Mouse (Mus musculus) forebrain, embryonic 11.5 days (tissue): Measurements from ENCODE around the gene 1700017B05Rik. TPM values are rescaled to one million over a fixed set of nuclear protein-coding genes. Genes with fewer than 3 reads are reported as not detected.

ENCODE experiments used
- ATAC-seq: fragments of 200-750 bp; cut with Nextera tagmentation; replicated peaks from 2 replicates; pipeline ENCODE4 v1.8.0; 2017; ENCODE audit warnings: moderate TSS enrichment; ENCODE audit not compliant: low FRiP score
- DNase-seq: peaks from one replicate; pipeline ENCODE4 v3.0.0-alpha.2; 2017; ENCODE audit warnings: low spot score
- H3K27ac ChIP-seq: fragments of 300-500 bp; sonication (generic); 2 replicates; pipeline ENCODE4 v1.5.1; 2014; ENCODE audit warnings: low read depth, low read length
- H3K27me3 ChIP-seq: fragments of 300-500 bp; sonication (generic); 2 replicates; pipeline ENCODE4 v1.6.1; 2014; ENCODE audit warnings: mild to moderate bottlenecking, low read length, mixed read lengths; ENCODE audit not compliant: control insufficient read depth, insufficient read depth
- H3K36me3 ChIP-seq: fragments of 300-500 bp; sonication (generic); 2 replicates; pipeline ENCODE4 v1.6.1; 2014; ENCODE audit warnings: mild to moderate bottlenecking, low read length, moderate library complexity, mixed read lengths; ENCODE audit not compliant: control insufficient read depth, insufficient read depth
- H3K4me1 ChIP-seq: fragments of 300-500 bp; sonication (generic); replicated peaks from 2 replicates; pipeline ENCODE4 v1.6.1; 2014; ENCODE audit warnings: low read length, mixed read lengths; ENCODE audit not compliant: control insufficient read depth, insufficient read depth
- H3K4me2 ChIP-seq: fragments of 300-500 bp; sonication (generic); 2 replicates; pipeline ENCODE4 v1.6.1; 2014; ENCODE audit warnings: low read depth, mild to moderate bottlenecking, low read length, moderate library complexity, mixed read lengths; ENCODE audit not compliant: severe bottlenecking
- H3K4me3 ChIP-seq: fragments of 300-500 bp; sonication (generic); 2 replicates; pipeline ENCODE4 v1.5.1; 2014; ENCODE audit warnings: low read depth, low read length
- H3K9ac ChIP-seq: fragments of 300-500 bp; sonication (generic); 2 replicates; pipeline ENCODE4 v1.6.1; 2014; ENCODE audit warnings: low read length
- H3K9me3 ChIP-seq: fragments of 300-500 bp; sonication (generic); 2 replicates; pipeline ENCODE4 v1.6.1; 2016; ENCODE audit warnings: low read length, mixed read lengths; ENCODE audit not compliant: control insufficient read depth
- WGBS: fragments of 180-500 bp; shearing (Covaris S2); extraction: QIAGEN DNeasy Blood & Tissue Kit; methylation state at CpG from one replicate; pipeline ENCODE4 v1.1.7; 2014; 5-methylcytosine and 5-hydroxymethylcytosine counted together
- polyA plus RNA-seq: library from polyadenylated mRNA; unstranded; fragments of >200 nt; fragmentation: Nextera tagmentation; extraction: Ambion mirVana; gene quantifications from 2 replicates; pipeline ENCODE4 v1.2.1, GENCODE M21; 2014

The 1700017B05Rik gene
- polyA plus RNA-seq, 1 experiment from 2014 or later = 12.5 TPM

DNA sequence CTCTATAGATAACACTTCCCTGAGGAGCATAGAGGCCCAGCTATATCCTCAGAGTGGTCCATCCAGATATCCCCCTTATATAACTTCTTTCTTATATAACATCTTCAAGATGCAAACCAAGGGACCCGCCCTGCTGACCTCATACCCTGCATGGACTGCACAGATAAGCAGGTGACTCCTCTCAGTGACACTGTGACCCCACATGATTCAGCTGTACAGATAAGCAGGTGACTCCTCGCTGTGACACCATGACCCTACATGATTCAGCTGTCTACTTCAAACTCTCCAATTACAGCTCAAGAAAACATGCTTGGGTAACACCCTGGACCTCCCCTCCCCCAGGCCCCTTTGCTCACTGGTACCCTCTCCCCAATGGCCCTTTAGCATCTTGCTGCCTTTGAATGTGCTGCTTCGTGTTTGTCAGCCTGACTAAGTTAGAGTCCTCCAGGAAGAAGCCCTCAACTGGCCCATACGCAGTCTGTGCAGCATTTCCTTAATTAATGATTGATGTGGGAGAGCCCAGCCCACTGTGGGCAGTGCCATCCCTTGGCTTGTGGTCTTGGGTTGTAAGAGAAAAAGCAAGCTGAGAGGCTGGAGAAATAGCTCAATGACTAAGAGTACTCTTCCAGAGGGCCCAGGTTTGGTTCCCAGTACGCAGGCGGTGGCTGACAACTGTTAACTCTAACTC is 37.5 kb upstream of the 1700017B05Rik start:
- Histone ChIP-seq H3K9ac (no peak overlapping the region), H3K27ac (no peak overlapping the region), H3K4me2 (no peak overlapping the region), H3K27me3 (no peaks in the 10 kb centered on the region), H3K9me3 (no peaks in the 10 kb centered on the region), H3K36me3 (no peaks in the 10 kb centered on the region), H3K4me3 (no peak overlapping the region), H3K4me1 (peaks cover 2% of the 10 kb centered on the region; the same call in 1 of the 2 replicates)
- 84% methylated on average over 6 of the region's 6 CpGs for WGBS
- no peak for ATAC-seq
- no peak for DNase-seq

DNA sequence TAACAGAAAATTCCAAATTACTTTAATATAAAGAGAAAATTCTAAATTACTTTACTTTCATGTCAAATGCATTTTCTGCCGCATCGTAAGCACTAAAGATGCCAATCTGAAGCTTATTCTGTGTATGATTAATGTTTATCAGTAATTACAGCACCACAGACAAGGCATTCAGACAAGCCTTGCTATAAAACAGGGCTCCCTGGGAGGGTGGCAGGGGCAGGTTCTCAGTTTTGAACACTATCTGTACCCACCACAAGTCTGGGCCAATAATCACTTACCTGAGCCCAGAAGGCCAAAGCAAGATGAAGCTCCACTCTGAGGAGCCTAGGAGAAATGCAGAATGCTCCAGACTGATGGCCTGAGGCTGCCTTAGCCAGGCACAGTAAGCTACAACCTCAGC is 35.5 kb upstream of the 1700017B05Rik start:
- Histone ChIP-seq H3K4me2 (no peak overlapping the region), H3K4me3 (no peak overlapping the region), H3K4me1 (peaks cover 2% of the 10 kb centered on the region; the same call in 1 of the 2 replicates), H3K9ac (no peak overlapping the region), H3K36me3 (no peaks in the 10 kb centered on the region), H3K27ac (no peak overlapping the region), H3K9me3 (no peaks in the 10 kb centered on the region), H3K27me3 (no peaks in the 10 kb centered on the region)
- 90% methylated on average over 2 of the region's 2 CpGs for WGBS
- no peak for DNase-seq
- no peak for ATAC-seq

DNA sequence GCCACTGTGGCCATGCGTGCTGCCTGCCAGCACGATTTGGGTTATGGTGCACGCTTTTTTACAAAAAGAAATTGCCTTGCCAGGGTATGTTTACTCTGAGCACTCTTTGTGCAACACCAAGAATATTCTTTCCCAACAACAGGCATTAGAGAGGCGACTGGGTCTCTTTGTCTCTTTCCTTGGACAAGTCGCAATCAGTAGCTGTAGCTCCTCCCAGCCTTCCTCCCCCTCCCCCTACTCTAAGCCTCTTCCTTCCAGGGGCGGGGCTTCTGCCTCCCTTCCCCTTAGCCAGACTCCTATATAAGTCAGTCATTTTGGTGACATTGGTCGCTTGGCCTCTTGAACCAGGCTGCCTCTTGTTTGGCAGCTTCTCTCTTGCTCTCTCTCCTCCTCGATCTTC is 33.9 kb upstream of the 1700017B05Rik start:
- DNase-seq (no peak), ATAC-seq (no peak)
- WGBS = 66% methylated on average over 8 of the region's 8 CpGs
- H3K4me3 ChIP-seq = no peak overlapping the region
- H3K27me3 ChIP-seq = no peaks in the 10 kb centered on the region
- H3K9me3 ChIP-seq = no peaks in the 10 kb centered on the region
- H3K27ac ChIP-seq = no peak overlapping the region
- H3K4me2 ChIP-seq = no peak overlapping the region
- H3K36me3 ChIP-seq = no peaks in the 10 kb centered on the region
- H3K9ac ChIP-seq = no peak overlapping the region
- peaks cover 2% of the 10 kb centered on the region; the same call in 1 of the 2 replicates for H3K4me1 ChIP-seq

DNA sequence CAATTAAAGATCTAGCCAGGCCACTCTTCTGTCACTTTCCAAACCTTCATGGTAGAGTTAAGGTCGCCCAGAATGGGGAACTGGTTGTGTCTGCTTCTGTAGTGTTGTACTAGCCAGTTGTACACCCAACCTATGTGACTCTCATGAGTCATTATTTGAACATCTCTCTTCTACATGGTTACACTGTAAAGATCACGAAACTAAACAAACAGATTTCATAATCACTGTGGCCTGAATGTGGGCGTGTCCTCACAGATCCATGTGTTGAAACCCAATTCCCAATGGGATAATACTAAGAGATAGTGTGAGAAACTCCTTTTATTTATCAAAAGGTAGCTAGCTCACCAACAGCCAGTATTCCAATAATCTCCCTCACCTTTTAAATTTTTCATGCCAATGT is 33.3 kb upstream of the 1700017B05Rik start:
- H3K27ac ChIP-seq = no peak overlapping the region
- WGBS = 78% methylated on average over 3 of the region's 3 CpGs

DNA sequence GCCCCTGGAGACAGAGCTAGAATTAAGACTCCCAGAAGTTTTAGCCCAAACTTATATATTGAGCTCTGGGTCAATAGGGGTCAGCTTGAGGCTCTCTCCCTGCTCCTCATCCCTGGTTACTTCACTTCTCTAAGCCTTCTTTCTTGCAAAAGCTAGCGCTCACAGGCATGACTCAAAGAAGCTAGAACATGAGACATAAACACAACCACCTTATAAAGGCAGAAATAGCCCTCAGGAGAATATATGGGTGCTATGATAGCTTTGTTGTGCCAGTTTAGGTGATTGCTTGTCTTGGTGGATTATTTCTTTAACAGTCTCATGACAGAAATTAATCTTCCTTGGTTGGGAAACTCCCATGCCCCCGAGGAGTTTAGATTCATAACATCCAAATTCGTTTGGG is 32.5 kb upstream of the 1700017B05Rik start:
- WGBS = 88% methylated on average over 3 of the region's 3 CpGs

More for the DNA sequence above, 33.3 kb upstream of the 1700017B05Rik start:
- no peak overlapping the region for H3K9ac ChIP-seq
- DNase-seq = no peak
- H3K4me3 ChIP-seq = no peak overlapping the region
- peaks cover 2% of the 10 kb centered on the region; the same call in 1 of the 2 replicates for H3K4me1 ChIP-seq
- H3K9me3 ChIP-seq = no peaks in the 10 kb centered on the region
- H3K27me3 ChIP-seq = no peaks in the 10 kb centered on the region
- ATAC-seq = no peak
- no peaks in the 10 kb centered on the region for H3K36me3 ChIP-seq
- no peak overlapping the region for H3K4me2 ChIP-seq

DNA sequence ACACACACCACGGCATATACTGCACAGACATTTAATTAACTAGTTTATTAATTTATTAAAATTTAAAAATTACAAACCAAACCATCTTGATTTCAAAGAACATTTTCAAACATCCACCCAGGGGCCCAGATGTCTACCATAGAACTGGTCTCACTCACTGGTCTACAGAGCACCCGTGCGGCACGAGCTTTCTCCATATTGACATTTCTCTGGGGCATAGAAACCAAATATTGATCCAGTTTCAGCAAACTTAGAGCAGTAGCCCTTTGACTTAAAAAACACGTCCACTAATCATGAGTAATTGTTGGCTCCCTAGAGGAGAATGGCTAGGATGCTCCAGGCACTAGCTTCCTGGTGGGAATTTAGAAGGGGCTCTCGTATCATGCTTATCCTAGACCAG is 24.8 kb upstream of the 1700017B05Rik start:
- no peak overlapping the region for H3K9ac ChIP-seq
- H3K36me3 ChIP-seq = no peaks in the 10 kb centered on the region
- H3K4me2 ChIP-seq = no peak overlapping the region
- no peaks in the 10 kb centered on the region for H3K4me1 ChIP-seq
- no peak overlapping the region for H3K27ac ChIP-seq
- no peaks in the 10 kb centered on the region for H3K27me3 ChIP-seq
- no peak for ATAC-seq
- 93% methylated on average over 6 of the region's 6 CpGs for WGBS
- no peaks in the 10 kb centered on the region for H3K9me3 ChIP-seq
- H3K4me3 ChIP-seq = no peak overlapping the region
- DNase-seq = no peak

More for the DNA sequence above, 32.5 kb upstream of the 1700017B05Rik start:
- Histone ChIP-seq H3K36me3 (no peaks in the 10 kb centered on the region), H3K9me3 (no peaks in the 10 kb centered on the region), H3K4me3 (no peak overlapping the region), H3K27ac (no peak overlapping the region), H3K4me2 (no peak overlapping the region), H3K4me1 (peaks cover 2% of the 10 kb centered on the region; the same call in 1 of the 2 replicates), H3K27me3 (no peaks in the 10 kb centered on the region), H3K9ac (no peak overlapping the region)
- DNase-seq (no peak), ATAC-seq (no peak)

DNA sequence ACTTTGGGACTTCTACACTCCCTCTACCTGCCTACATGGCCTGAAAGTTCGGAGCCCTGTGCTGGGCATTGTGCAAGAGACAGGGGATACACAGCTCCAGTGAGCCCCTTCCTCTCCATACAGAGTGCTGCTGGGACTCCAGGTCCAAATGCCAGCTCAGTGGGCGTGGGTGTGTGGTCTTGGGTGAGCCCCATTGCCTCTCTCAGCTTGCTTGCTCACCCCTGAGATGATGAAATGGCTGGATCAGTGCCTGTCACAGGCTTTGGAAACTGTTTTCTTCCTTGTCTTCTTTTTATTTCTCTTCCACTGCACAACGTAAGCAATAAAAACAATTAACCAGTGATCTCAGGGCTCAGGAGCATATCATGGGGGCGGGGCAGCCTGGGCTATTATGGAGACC is 20.9 kb upstream of the 1700017B05Rik start:
- Histone ChIP-seq H3K27ac (no peak overlapping the region), H3K4me3 (no peak overlapping the region)

DNA sequence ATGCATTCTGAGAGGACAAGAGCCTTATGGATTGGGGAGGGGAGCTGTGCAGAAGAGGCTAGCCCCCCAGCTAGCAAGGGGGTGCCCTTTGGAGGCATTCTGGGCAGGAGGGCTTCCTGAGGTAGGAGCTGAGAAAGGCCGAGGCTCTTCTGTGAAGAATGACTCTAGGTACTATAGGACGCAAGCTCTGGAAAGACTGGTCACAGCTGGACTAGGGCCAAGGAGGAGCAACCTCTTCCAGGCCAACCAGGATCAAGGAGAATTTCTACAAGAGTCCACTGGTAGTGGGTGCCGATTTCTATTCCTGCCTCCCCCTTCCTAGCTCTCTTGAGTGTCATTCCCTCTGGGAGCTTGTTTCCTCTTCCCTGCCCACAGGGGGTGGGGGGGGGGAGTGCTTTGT is 20.3 kb upstream of the 1700017B05Rik start:
- Histone ChIP-seq H3K27me3 (no peaks in the 10 kb centered on the region), H3K36me3 (no peaks in the 10 kb centered on the region), H3K9me3 (no peaks in the 10 kb centered on the region), H3K4me3 (no peak overlapping the region), H3K27ac (no peak overlapping the region), H3K4me1 (peaks cover 5% of the 10 kb centered on the region; the same call in 1 of the 2 replicates), H3K9ac (no peak overlapping the region), H3K4me2 (no peak overlapping the region)
- DNase-seq = no peak
- ATAC-seq = no peak
- 78% methylated on average over 3 of the region's 3 CpGs for WGBS

More for the DNA sequence above, 20.9 kb upstream of the 1700017B05Rik start:
- H3K27me3 ChIP-seq = no peaks in the 10 kb centered on the region
- no peaks in the 10 kb centered on the region for H3K9me3 ChIP-seq
- H3K9ac ChIP-seq = no peak overlapping the region
- peaks cover 5% of the 10 kb centered on the region; the same call in 1 of the 2 replicates for H3K4me1 ChIP-seq
- no peak overlapping the region for H3K4me2 ChIP-seq
- WGBS = 76% methylated on average over 4 of the region's 4 CpGs
- ATAC-seq = no peak
- DNase-seq = no peak
- H3K36me3 ChIP-seq = no peaks in the 10 kb centered on the region

DNA sequence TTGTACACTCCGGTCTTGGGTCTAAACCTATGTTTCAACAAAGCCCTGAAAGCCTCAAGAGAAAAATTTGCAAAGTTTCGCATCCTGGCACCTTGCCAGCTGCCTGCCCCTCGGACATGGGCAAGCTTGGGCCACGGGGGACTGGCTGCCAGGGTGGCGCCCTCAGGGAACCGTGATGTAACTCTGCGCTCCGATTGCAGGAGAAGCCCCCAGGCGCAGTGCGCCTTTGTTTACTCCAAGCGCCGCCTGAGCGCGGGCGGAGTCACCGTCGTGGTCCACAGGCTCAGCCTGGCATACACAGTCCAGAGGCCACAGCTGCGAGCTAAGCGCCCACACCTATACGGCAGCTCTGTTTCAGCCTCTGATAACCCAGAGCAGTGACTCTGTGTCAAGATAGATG is 19.1 kb upstream of the 1700017B05Rik start:
- Histone ChIP-seq H3K36me3 (no peaks in the 10 kb centered on the region), H3K4me2 (peak overlapping the region; percentile 43), H3K4me3 (no peak overlapping the region), H3K9me3 (no peaks in the 10 kb centered on the region), H3K27ac (no peak overlapping the region), H3K27me3 (no peaks in the 10 kb centered on the region), H3K9ac (peak overlapping the region; percentile 35; the same call in 1 of the 2 replicates), H3K4me1 (peaks cover 5% of the 10 kb centered on the region; the same call in 1 of the 2 replicates)
- ATAC-seq (no peak), DNase-seq (peak; percentile 71)
- WGBS = 10% methylated on average over 20 of the region's 20 CpGs
